Mouse (Mus musculus): Measurements from ENCODE around the gene Piga. TPM values are rescaled to one million over a fixed set of nuclear protein-coding genes. Genes with fewer than 3 reads are reported as not detected.

Gene Piga
- polyA plus RNA-seq, 1 experiment from 2014 or later, result 10.7 TPM

Other genes starting within 250 kb of the Piga start
- gene Bmx, start 161.6 kb upstream of the Piga start, polyA plus RNA-seq (2015; fragmentation: Nextera tagmentation; extraction: Ambion mirVana), result 0.05 and 0.17 TPM in 2 replicates
- 3.8 and 4.1 TPM in 2 replicates for gene Pir, start 150.4 kb upstream of the Piga start, polyA plus RNA-seq (2015; fragmentation: Nextera tagmentation; extraction: Ambion mirVana)
- gene Vegfd, start 46.4 kb upstream of the Piga start, polyA plus RNA-seq (2015; fragmentation: Nextera tagmentation; extraction: Ambion mirVana), result 0.23 and 0.35 TPM in 2 replicates
- gene Asb11, start 17.2 kb downstream of the Piga start, polyA plus RNA-seq (2015; fragmentation: Nextera tagmentation; extraction: Ambion mirVana), result not detected in 2 replicates
- gene Asb9, start 86.5 kb downstream of the Piga start, polyA plus RNA-seq (2015; fragmentation: Nextera tagmentation; extraction: Ambion mirVana), result not detected in 2 replicates